Mouse (Mus musculus): ENCODE data around the gene Map3k21. TPM values are rescaled to one million over a fixed set of nuclear protein-coding genes. Genes with fewer than 3 reads are reported as not detected.

Gene Map3k21
- 0.17 and 0.35 TPM in 2 replicates for polyA plus RNA-seq (2014; fragmentation: Nextera tagmentation; extraction: Ambion mirVana)

- ATAC-seq (peak; percentile 52), DNase-seq (ENCODE audit: low spot score) (peak; percentile 19)
- WGBS: under 1% methylated on average over 78 of the region's 93 CpGs
- H3K36me3 ChIP-seq (ENCODE audit: control insufficient read depth, insufficient read depth, low read length): no peaks in the 10 kb centered on the region
- peaks cover 44% of the 10 kb centered on the region for H3K27me3 ChIP-seq (replicated peaks; ENCODE audit: control insufficient read depth, insufficient read depth, low read length)
- peak within 1 kb of the TSS; percentile 47 for H3K4me3 ChIP-seq (ENCODE audit: low read depth, low read length)
- H3K4me2 ChIP-seq (ENCODE audit: low read length): peak within 1 kb of the TSS; percentile 97
- peak within 1 kb of the TSS; percentile 50 for H3K9ac ChIP-seq (ENCODE audit: low read length)
- no peak within 1 kb of the TSS for H3K27ac ChIP-seq (ENCODE audit: low read depth, low read length)
- H3K4me1 ChIP-seq (ENCODE audit: control insufficient read depth, insufficient read depth, low read length): peaks cover 3% of the 10 kb centered on the region; the same call in 1 of the 2 replicates
- no peaks in the 10 kb centered on the region for H3K9me3 ChIP-seq (replicated peaks; ENCODE audit: control insufficient read depth, low read length)
Observed at GRCm38 (mm10) chr8:125910365-125911228, at the start of gene Map3k21. Map3k21 (plus strand) TSS chr8:125910450.

GRCm38 (mm10) chr8:125866125-125866524 lies 44.1 kb upstream of the Map3k21 start:
- no peak for DNase-seq (ENCODE audit: low spot score)
- 86% methylated on average over 12 of the region's 12 CpGs for WGBS

GRCm38 (mm10) chr8:125868552-125868951 lies 41.7 kb upstream of the Map3k21 start:
- WGBS: 76% methylated on average over 7 of the region's 7 CpGs
- Histone ChIP-seq H3K27me3 (replicated peaks; ENCODE audit: control insufficient read depth, insufficient read depth, low read length) (no peaks in the 10 kb centered on the region), H3K36me3 (ENCODE audit: control insufficient read depth, insufficient read depth, low read length) (no peaks in the 10 kb centered on the region), H3K4me1 (ENCODE audit: control insufficient read depth, insufficient read depth, low read length) (0 out of 2 replicates have a peak, but pooled peaks cover 2% of the 10 kb centered on the region), H3K9me3 (replicated peaks; ENCODE audit: control insufficient read depth, low read length) (no peaks in the 10 kb centered on the region), H3K27ac (ENCODE audit: low read depth, low read length) (no peak overlapping the region), H3K4me3 (ENCODE audit: low read depth, low read length) (no peak overlapping the region), H3K9ac (ENCODE audit: low read length) (no peak overlapping the region), H3K4me2 (ENCODE audit: low read length) (no peak overlapping the region)
- ATAC-seq (no peak), DNase-seq (ENCODE audit: low spot score) (no peak)

More at GRCm38 (mm10) chr8:125866125-125866524, 44.1 kb upstream of the Map3k21 start:
- no peak overlapping the region for H3K4me3 ChIP-seq (ENCODE audit: low read depth, low read length)
- no peak overlapping the region for H3K4me2 ChIP-seq (ENCODE audit: low read length)
- H3K9me3 ChIP-seq (replicated peaks; ENCODE audit: control insufficient read depth, low read length): no peaks in the 10 kb centered on the region
- 0 out of 2 replicates have a peak, but pooled peaks cover 2% of the 10 kb centered on the region for H3K4me1 ChIP-seq (ENCODE audit: control insufficient read depth, insufficient read depth, low read length)
- no peak for ATAC-seq
- no peaks in the 10 kb centered on the region for H3K27me3 ChIP-seq (replicated peaks; ENCODE audit: control insufficient read depth, insufficient read depth, low read length)
- H3K36me3 ChIP-seq (ENCODE audit: control insufficient read depth, insufficient read depth, low read length): no peaks in the 10 kb centered on the region
- no peak overlapping the region for H3K9ac ChIP-seq (ENCODE audit: low read length)
- H3K27ac ChIP-seq (ENCODE audit: low read depth, low read length): no peak overlapping the region

GRCm38 (mm10) chr8:125869739-125870138 lies 40.5 kb upstream of the Map3k21 start:
- H3K27me3 ChIP-seq (replicated peaks; ENCODE audit: control insufficient read depth, insufficient read depth, low read length): no peaks in the 10 kb centered on the region
- no peak overlapping the region for H3K9ac ChIP-seq (ENCODE audit: low read length)
- 0 out of 2 replicates have a peak, but pooled peaks cover 2% of the 10 kb centered on the region for H3K4me1 ChIP-seq (ENCODE audit: control insufficient read depth, insufficient read depth, low read length)
- H3K27ac ChIP-seq (ENCODE audit: low read depth, low read length): 0 out of 2 replicates have a peak overlapping the region, but pooled peaks have one; percentile 39
- ATAC-seq (no peak), DNase-seq (ENCODE audit: low spot score) (no peak)
- WGBS: 80% methylated on average over 3 of the region's 3 CpGs
- no peaks in the 10 kb centered on the region for H3K36me3 ChIP-seq (ENCODE audit: control insufficient read depth, insufficient read depth, low read length)
- no peak overlapping the region for H3K4me3 ChIP-seq (ENCODE audit: low read depth, low read length)
- no peaks in the 10 kb centered on the region for H3K9me3 ChIP-seq (replicated peaks; ENCODE audit: control insufficient read depth, low read length)
- H3K4me2 ChIP-seq (ENCODE audit: low read length): no peak overlapping the region

GRCm38 (mm10) chr8:125870179-125870702 lies 40.0 kb upstream of the Map3k21 start:
- WGBS: 39% methylated on average over 6 of the region's 6 CpGs
- ATAC-seq: peak; percentile 22; the same call in 1 of the 2 replicates
- no peaks in the 10 kb centered on the region for H3K27me3 ChIP-seq (replicated peaks; ENCODE audit: control insufficient read depth, insufficient read depth, low read length)
- no peak overlapping the region for H3K4me3 ChIP-seq (ENCODE audit: low read depth, low read length)
- 0 out of 2 replicates have a peak overlapping the region, but pooled peaks have one; percentile 6 for H3K4me2 ChIP-seq (ENCODE audit: low read length)
- no peak for DNase-seq (ENCODE audit: low spot score)
- H3K9ac ChIP-seq (ENCODE audit: low read length): peak overlapping the region; percentile 54
- H3K27ac ChIP-seq (ENCODE audit: low read depth, low read length): 0 out of 2 replicates have a peak overlapping the region, but pooled peaks have one; percentile 39
- H3K4me1 ChIP-seq (ENCODE audit: control insufficient read depth, insufficient read depth, low read length): 0 out of 2 replicates have a peak, but pooled peaks cover 2% of the 10 kb centered on the region
- no peaks in the 10 kb centered on the region for H3K9me3 ChIP-seq (replicated peaks; ENCODE audit: control insufficient read depth, low read length)
- H3K36me3 ChIP-seq (ENCODE audit: control insufficient read depth, insufficient read depth, low read length): peaks cover 5% of the 10 kb centered on the region; the same call in 1 of the 2 replicates

GRCm38 (mm10) chr8:125870821-125871321 lies 39.4 kb upstream of the Map3k21 start:
- no peak overlapping the region for H3K4me3 ChIP-seq (ENCODE audit: low read depth, low read length)
- peak overlapping the region; percentile 6; the same call in 1 of the 2 replicates for H3K4me2 ChIP-seq (ENCODE audit: low read length)
- 0 out of 2 replicates have a peak, but pooled peaks cover 2% of the 10 kb centered on the region for H3K4me1 ChIP-seq (ENCODE audit: control insufficient read depth, insufficient read depth, low read length)
- 0 out of 2 replicates have a peak overlapping the region, but pooled peaks have one; percentile 9 for H3K27ac ChIP-seq (ENCODE audit: low read depth, low read length)
- H3K27me3 ChIP-seq (replicated peaks; ENCODE audit: control insufficient read depth, insufficient read depth, low read length): no peaks in the 10 kb centered on the region
- ATAC-seq (peak; percentile 84), DNase-seq (ENCODE audit: low spot score) (peak; percentile 87)
- no peaks in the 10 kb centered on the region for H3K9me3 ChIP-seq (replicated peaks; ENCODE audit: control insufficient read depth, low read length)
- peaks cover 5% of the 10 kb centered on the region; the same call in 1 of the 2 replicates for H3K36me3 ChIP-seq (ENCODE audit: control insufficient read depth, insufficient read depth, low read length)
- WGBS: 5% methylated on average over 7 of the region's 7 CpGs
- peak overlapping the region; percentile 54 for H3K9ac ChIP-seq (ENCODE audit: low read length)

GRCm38 (mm10) chr8:125872501-125873249 lies 37.6 kb upstream of the Map3k21 start:
- Histone ChIP-seq H3K36me3 (ENCODE audit: control insufficient read depth, insufficient read depth, low read length) (peaks cover 5% of the 10 kb centered on the region; the same call in 1 of the 2 replicates), H3K4me3 (ENCODE audit: low read depth, low read length) (no peak overlapping the region), H3K27me3 (replicated peaks; ENCODE audit: control insufficient read depth, insufficient read depth, low read length) (no peaks in the 10 kb centered on the region), H3K4me1 (ENCODE audit: control insufficient read depth, insufficient read depth, low read length) (0 out of 2 replicates have a peak, but pooled peaks cover 2% of the 10 kb centered on the region), H3K27ac (ENCODE audit: low read depth, low read length) (no peak overlapping the region), H3K4me2 (ENCODE audit: low read length) (no peak overlapping the region), H3K9me3 (replicated peaks; ENCODE audit: control insufficient read depth, low read length) (no peaks in the 10 kb centered on the region), H3K9ac (ENCODE audit: low read length) (no peak overlapping the region)
- DNase-seq (ENCODE audit: low spot score) (no peak), ATAC-seq (no peak)
- WGBS: 81% methylated on average over 9 of the region's 9 CpGs

- ATAC-seq: no peak
- no peak for DNase-seq (ENCODE audit: low spot score)
- Histone ChIP-seq H3K27me3 (replicated peaks; ENCODE audit: control insufficient read depth, insufficient read depth, low read length) (no peaks in the 10 kb centered on the region), H3K27ac (ENCODE audit: low read depth, low read length) (no peak overlapping the region), H3K9me3 (replicated peaks; ENCODE audit: control insufficient read depth, low read length) (no peaks in the 10 kb centered on the region), H3K36me3 (ENCODE audit: control insufficient read depth, insufficient read depth, low read length) (peaks cover 5% of the 10 kb centered on the region; the same call in 1 of the 2 replicates), H3K9ac (ENCODE audit: low read length) (no peak overlapping the region), H3K4me2 (ENCODE audit: low read length) (no peak overlapping the region), H3K4me1 (ENCODE audit: control insufficient read depth, insufficient read depth, low read length) (0 out of 2 replicates have a peak, but pooled peaks cover 2% of the 10 kb centered on the region), H3K4me3 (ENCODE audit: low read depth, low read length) (no peak overlapping the region)
- WGBS: 85% methylated on average over 2 of the region's 2 CpGs
Observed at GRCm38 (mm10) chr8:125873250-125873534, 37.1 kb upstream of the Map3k21 start.

All from forebrain, embryonic 14.5 days (tissue).